Mouse (Mus musculus) lung, postnatal 0 days (tissue): ENCODE measurements around the gene Rnf208. TPM values are rescaled to one million over a fixed set of nuclear protein-coding genes. Genes with fewer than 3 reads are reported as not detected.

Experiments used
- ATAC-seq: fragments of 200-750 bp; cut with Nextera tagmentation; 2 replicates; pipeline ENCODE4 v1.8.0; 2017; ENCODE audit warnings: moderate library complexity
- DNase-seq: peaks from one replicate; pipeline ENCODE4 v3.0.0-alpha.2; 2016; ENCODE audit warnings: low spot score
- H3K27ac ChIP-seq: fragments of 300-500 bp; sonication (generic); 2 replicates; pipeline ENCODE4 v1.5.1; 2014; ENCODE audit warnings: antibody characterized with exemption, mild to moderate bottlenecking, low read length, mixed read lengths
- H3K27me3 ChIP-seq: fragments of 300-500 bp; sonication (generic); replicated peaks from 2 replicates; pipeline ENCODE4 v1.6.1; 2014; ENCODE audit warnings: low read length, mixed read lengths; ENCODE audit not compliant: insufficient read depth
- H3K36me3 ChIP-seq: fragments of 300-500 bp; sonication (generic); 2 replicates; pipeline ENCODE4 v1.6.1; 2014; ENCODE audit warnings: low read length, mixed read lengths; ENCODE audit not compliant: insufficient read depth
- H3K4me1 ChIP-seq: fragments of 300-500 bp; sonication (generic); 2 replicates; pipeline ENCODE4 v1.6.1; 2014; ENCODE audit warnings: antibody characterized with exemption, low read depth, low read length, mixed read lengths; ENCODE audit not compliant: insufficient read depth
- H3K4me2 ChIP-seq: fragments of 300-500 bp; sonication (generic); replicated peaks from 2 replicates; pipeline ENCODE4 v1.6.1; 2014; ENCODE audit warnings: low read depth, mild to moderate bottlenecking, low read length, moderate library complexity, mixed read lengths
- H3K4me3 ChIP-seq: fragments of 300-500 bp; sonication (generic); 2 replicates; pipeline ENCODE4 v1.5.1; 2014; ENCODE audit warnings: low read depth, low read length
- H3K9ac ChIP-seq: fragments of 300-500 bp; sonication (generic); replicated peaks from 2 replicates; pipeline ENCODE4 v1.6.1; 2014; ENCODE audit warnings: low read depth, mild to moderate bottlenecking
- H3K9me3 ChIP-seq: fragments of 300-500 bp; sonication (generic); 2 replicates; pipeline ENCODE4 v1.6.1; 2016; ENCODE audit warnings: low read length, mixed read lengths
- CTCF ChIP-seq: IDR thresholded peaks from 2 replicates; pipeline ENCODE4 v1.5.1; 2016; ENCODE audit warnings: antibody characterized with exemption, mild to moderate bottlenecking
- EP300 ChIP-seq: IDR thresholded peaks from 2 replicates; pipeline ENCODE4 v1.6.1; 2016; ENCODE audit warnings: antibody characterized with exemption, mild to moderate bottlenecking, control low read depth
- WGBS: fragments of 180-500 bp; shearing (Covaris S2); extraction: QIAGEN DNeasy Blood & Tissue Kit; methylation state at CpG from one replicate; pipeline ENCODE4 v1.1.7; 2014; 5-methylcytosine and 5-hydroxymethylcytosine counted together
- polyA plus RNA-seq: library from polyadenylated mRNA; unstranded; fragments of >200 nt; fragmentation: Nextera tagmentation; extraction: Ambion mirVana; gene quantifications from 2 replicates; pipeline ENCODE4 v1.2.1, GENCODE M21; 2015

Gene Rnf208
- polyA plus RNA-seq: 3.4 TPM in 2 replicates

DNA sequence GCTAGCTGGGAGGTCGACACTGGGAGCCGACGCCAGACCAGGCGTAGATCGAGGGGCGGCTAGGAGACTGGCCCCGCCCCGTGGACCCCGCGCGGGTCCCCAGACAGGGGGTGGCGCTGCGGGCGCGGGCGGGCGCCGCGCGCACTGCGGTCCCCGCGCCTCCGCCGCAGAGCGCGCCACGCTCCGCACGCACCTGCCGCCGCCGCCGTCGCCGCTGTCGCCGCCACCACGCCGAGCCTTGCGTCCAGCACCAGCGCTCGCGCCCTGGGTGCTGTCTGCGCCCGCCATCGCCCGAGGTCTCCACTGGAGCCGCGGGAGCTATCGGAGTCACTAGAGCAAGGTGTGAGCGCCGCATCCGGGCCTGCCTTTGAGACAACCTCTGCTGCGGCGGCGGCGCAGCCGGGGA is at the start of gene Rnf208, which contains the start of gene Cysrt1:
Gene Rnf208, plus strand, starts transcription at position 155 of the 406 bp plus-strand sequence.
Gene Cysrt1, minus strand, starts transcription at position 352 of the 406 bp plus-strand sequence.
- Histone ChIP-seq H3K9me3 (no peaks in the 10 kb centered on the region), H3K27me3 (peaks cover 9% of the 10 kb centered on the region; the same call in 1 of the 2 replicates), H3K27ac (peak within 1 kb of the TSS; percentile 16; the same call in 1 of the 2 replicates), H3K36me3 (no peaks in the 10 kb centered on the region), H3K4me1 (peaks cover 11% of the 10 kb centered on the region), H3K9ac (no peak within 1 kb of the TSS), H3K4me3 (peak within 1 kb of the TSS; percentile 44), H3K4me2 (peak within 1 kb of the TSS; percentile 79)
- DNase-seq: no peak
- no peak for TF ChIP-seq EP300
- TF ChIP-seq CTCF: no peak
- ATAC-seq: no peak
- WGBS: 1% methylated on average over 43 of the region's 59 CpGs

- Histone ChIP-seq H3K4me3 (no peak overlapping the region), H3K27me3 (no peaks in the 10 kb centered on the region), H3K9me3 (no peaks in the 10 kb centered on the region), H3K36me3 (no peaks in the 10 kb centered on the region), H3K27ac (peak overlapping the region; percentile 54; the same call in 1 of the 2 replicates), H3K4me2 (0 out of 2 replicates have a peak overlapping the region, but pooled peaks have one; percentile 15), H3K9ac (no peak overlapping the region), H3K4me1 (peaks cover 18% of the 10 kb centered on the region)
- peak; percentile 22; the same call in 1 of the 2 replicates for TF ChIP-seq EP300
- TF ChIP-seq CTCF: peak; percentile 99
- DNase-seq (peak; percentile 96), ATAC-seq (peak; percentile 79)
- whole genome bisulfite sequencing: 0% methylated on average over 6 of the region's 6 CpGs
These were observed 48.7 kb upstream of the Rnf208 start for GRCm38 (mm10) chr2:25193330-25193770.

GRCm38 (mm10) chr2:25194006-25194405 is 48.0 kb upstream of the Rnf208 start:
- TF ChIP-seq CTCF: no peak
- TF ChIP-seq EP300: no peak
- Histone ChIP-seq H3K4me1 (peaks cover 18% of the 10 kb centered on the region), H3K9me3 (no peaks in the 10 kb centered on the region), H3K9ac (no peak overlapping the region), H3K4me2 (0 out of 2 replicates have a peak overlapping the region, but pooled peaks have one; percentile 62), H3K27ac (peak overlapping the region; percentile 54), H3K4me3 (no peak overlapping the region), H3K27me3 (no peaks in the 10 kb centered on the region), H3K36me3 (peaks cover 4% of the 10 kb centered on the region; the same call in 1 of the 2 replicates)
- DNase-seq (no peak), ATAC-seq (no peak)
- 69% methylated on average over 5 of the region's 5 CpGs for WGBS

DNA sequence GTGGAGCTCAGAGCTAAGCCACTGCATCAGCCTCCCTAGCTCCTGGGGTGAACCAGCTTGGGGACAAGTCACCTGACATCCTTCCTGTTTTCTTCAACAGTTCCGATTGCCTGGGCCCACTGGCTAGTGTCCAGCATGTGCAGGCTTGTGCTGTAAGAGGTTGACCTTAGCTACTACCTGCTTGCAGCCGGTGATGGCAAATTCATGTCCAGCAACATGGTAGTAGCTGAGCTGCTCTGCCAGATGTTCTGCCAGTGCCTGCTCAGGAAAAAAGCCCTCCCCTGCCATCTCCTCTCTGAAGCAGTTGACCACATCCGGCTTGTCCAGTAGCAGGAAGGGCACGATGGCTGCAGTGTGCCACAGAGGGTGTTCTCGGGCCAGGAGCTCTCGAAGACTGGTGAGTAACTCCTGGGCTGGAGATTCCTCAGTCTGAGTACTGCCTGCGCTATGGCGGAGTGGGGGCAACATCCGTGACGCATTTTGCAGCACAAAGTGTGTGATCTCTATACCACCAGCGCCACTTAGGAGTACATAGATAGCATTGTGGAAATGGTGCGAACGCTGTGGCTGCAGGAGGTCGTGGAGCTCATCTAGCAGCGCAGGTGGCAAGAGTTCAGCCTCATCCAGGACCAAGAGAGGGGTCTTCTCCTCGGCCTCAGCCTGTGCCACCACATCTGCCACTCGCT is 47.4 kb upstream of the Rnf208 start:
- Histone ChIP-seq H3K27ac (peak overlapping the region; percentile 15; the same call in 1 of the 2 replicates), H3K36me3 (peaks cover 8% of the 10 kb centered on the region; the same call in 1 of the 2 replicates), H3K4me1 (peaks cover 18% of the 10 kb centered on the region), H3K9me3 (no peaks in the 10 kb centered on the region), H3K27me3 (no peaks in the 10 kb centered on the region), H3K4me3 (no peak overlapping the region), H3K4me2 (peak overlapping the region; percentile 62; the same call in 1 of the 2 replicates), H3K9ac (no peak overlapping the region)
- 74% methylated on average over 17 of the region's 17 CpGs for WGBS
- DNase-seq (peak; percentile 37), ATAC-seq (no peak)
- TF ChIP-seq CTCF: no peak
- TF ChIP-seq EP300: no peak

DNA sequence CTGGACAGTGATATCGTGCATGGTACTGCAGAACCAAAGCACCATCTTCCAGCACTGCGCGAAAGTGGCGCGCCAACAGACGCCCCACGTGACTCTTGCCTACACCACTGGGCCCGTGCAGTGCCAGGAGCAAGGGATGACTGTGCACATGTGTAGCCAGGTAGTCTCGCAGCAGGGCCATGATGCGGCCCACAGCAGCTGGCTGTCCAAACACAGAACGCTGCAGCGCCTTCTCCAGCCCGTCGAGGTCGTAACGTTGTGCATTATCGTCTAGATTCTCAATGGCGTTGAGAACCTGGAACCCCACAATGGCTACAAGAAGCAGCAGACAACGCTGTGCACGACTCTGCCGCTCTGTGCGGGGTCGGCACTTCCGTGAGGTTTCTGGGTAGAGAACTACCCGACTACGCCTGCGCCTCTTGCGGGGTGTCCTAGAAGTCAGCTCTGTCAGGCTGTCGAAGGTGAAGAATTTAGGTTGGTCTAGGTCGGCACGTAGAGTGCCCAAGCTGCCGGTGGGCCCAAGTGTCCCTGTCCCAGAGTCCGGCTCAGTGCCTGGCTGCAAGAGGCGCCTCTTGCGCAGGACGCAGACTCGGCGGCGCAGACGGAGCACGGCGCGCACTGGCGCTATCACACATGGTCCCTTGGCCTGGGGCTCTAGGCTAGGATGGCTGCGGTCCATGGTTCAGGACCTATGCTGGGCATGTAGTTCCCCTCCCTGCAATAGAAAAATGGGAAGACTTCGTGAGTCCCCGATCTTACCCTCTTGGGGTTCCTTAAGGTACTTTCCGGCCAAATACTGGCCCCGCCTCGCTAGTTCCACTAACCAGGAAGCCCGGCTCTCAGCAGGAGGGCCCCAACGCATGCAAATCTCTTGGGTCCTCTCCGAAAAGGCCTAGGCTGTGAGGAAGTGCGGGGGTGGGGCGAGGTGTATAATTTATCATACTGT is 46.6 kb upstream of the Rnf208 start:
- Histone ChIP-seq H3K36me3 (peaks cover 16% of the 10 kb centered on the region; the same call in 1 of the 2 replicates), H3K4me2 (peak overlapping the region; percentile 62), H3K4me3 (peak overlapping the region; percentile 36), H3K27ac (peak overlapping the region; percentile 91), H3K9ac (peak overlapping the region; percentile 29), H3K27me3 (no peaks in the 10 kb centered on the region), H3K4me1 (peaks cover 18% of the 10 kb centered on the region), H3K9me3 (no peaks in the 10 kb centered on the region)
- TF ChIP-seq EP300: no peak
- TF ChIP-seq CTCF: no peak
- ATAC-seq (peak; percentile 16; the same call in 1 of the 2 replicates), DNase-seq (peak; percentile 74)
- 17% methylated on average over 55 of the region's 55 CpGs for WGBS
